Mouse (Mus musculus): ENCODE data around the gene Slc48a1.

Gene Slc48a1

DNA sequence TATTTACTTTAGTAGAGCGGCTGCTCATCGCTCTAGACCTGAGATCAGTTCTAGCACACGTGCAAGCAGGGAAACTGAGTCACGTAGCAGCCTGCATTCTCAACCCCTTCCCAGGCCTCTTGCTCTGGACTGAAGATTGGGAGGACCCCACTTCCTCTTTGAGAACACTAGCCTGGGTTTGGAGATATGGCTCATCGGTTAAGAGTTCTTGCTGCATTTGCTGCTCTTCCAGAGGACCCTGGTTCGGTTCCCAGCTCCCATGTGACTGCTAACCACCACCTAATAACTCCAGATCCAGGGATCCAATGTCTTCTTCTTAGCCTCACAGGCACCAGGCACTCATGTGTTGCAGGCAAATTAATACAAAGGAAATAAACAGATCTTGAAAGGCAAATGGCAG lies 63.1 kb downstream of the Slc48a1 start:
- no peak for DNase-seq (ENCODE audit: low spot score in 2 of 2)

DNA sequence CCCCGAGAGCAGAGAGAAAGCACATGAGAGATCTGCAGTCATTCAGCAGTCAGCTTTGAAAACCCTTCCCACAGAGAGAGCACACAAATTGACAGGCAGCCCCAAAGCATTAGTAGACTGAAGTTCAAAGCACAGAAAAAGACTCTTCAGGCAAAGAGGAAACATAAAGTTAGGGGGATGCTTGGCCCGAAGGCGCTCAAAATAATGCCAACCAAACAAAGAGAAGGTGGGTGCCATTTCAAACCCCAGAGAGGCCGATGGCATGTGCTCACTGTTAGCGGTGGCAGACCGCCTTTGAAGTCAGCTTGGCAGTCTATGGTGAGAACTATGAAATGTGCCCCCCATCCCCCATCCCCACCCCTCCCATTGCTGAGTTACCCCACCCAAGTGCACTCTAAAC lies 63.7 kb downstream of the Slc48a1 start:
- DNase-seq (ENCODE audit: low spot score in 2 of 2): no peak

Measured in left cerebral cortex, adult 9 months (tissue).